Mouse (Mus musculus) G1E (cell line): ENCODE data around the gene Rhoh.

Experiments
- CTCF ChIP-seq: IDR thresholded peaks from 2 replicates; pipeline ENCODE4 v1.5.1; 2012; ENCODE audit warnings: low read depth, low read length, inconsistent platforms, mixed read lengths
- GATA1 ChIP-seq: IDR thresholded peaks from 2 replicates; pipeline ENCODE4 v1.6.1; 2012; ENCODE audit warnings: borderline replicate concordance, low read length, inconsistent platforms, mixed read lengths
- POLR2AphosphoS5 ChIP-seq: IDR thresholded peaks from 2 replicates; pipeline ENCODE4 v1.6.1; 2012; ENCODE audit warnings: low read depth, low read length, inconsistent platforms; ENCODE audit not compliant: insufficient replicate concordance

DNA sequence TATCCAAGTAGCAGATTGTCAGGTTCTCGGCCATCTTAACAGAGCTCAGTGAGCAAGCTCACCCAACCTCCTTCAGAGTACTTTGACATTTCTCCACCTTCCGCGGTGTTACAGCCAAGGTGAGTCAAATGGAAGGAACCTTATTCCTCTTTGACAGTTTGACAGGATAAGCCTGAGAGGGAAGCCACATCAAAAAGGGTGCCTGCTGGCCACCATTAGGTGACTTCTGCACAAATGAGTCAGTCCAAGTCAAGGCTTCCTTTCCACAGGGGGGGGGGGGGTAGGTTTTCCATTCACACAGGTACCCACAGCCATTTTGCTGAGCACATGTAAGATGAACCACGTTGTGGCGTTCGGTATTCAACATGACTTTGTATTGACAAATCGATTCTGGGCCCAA lies 53.3 kb downstream of the Rhoh start:
- TF ChIP-seq CTCF (no peak), POLR2AphosphoS5 (no peak), GATA1 (no peak)
